Mouse (Mus musculus): ENCODE data around the gene Rps15a. TPM values are rescaled to one million over a fixed set of nuclear protein-coding genes. Genes with fewer than 3 reads are reported as not detected.

The Rps15a gene
- polyA plus RNA-seq, 2 experiments = 1,027 to 6,071 TPM

- no peak overlapping the region for H3K4me3 ChIP-seq (replicated peaks; ENCODE audit: low read length)
- H3K36me3 ChIP-seq (ENCODE audit: control insufficient read depth, insufficient read depth, low read length) = peaks cover 82% of the 10 kb centered on the region
- WGBS = 83% methylated on average over 3 of the region's 3 CpGs
- TF ChIP-seq POLR2A (IDR thresholded peaks at IDR 0.05; ENCODE audit: borderline replicate concordance, extremely low read depth, insufficient read depth, insufficient read length) = no peak
- H3K4me2 ChIP-seq (replicated peaks; ENCODE audit: low read depth, low read length, severe bottlenecking) = no peak overlapping the region
- H3K4me1 ChIP-seq (ENCODE audit: control insufficient read depth, insufficient read depth, low read length) = no peaks in the 10 kb centered on the region
- ATAC-seq (ENCODE audit: low FRiP score, low read depth) = no peak
- no peak overlapping the region for H3K9ac ChIP-seq (ENCODE audit: low read depth, low read length, severe bottlenecking)
- no peak for DNase-seq (ENCODE audit: low spot score)
- no peaks in the 10 kb centered on the region for H3K27me3 ChIP-seq (ENCODE audit: control insufficient read depth, insufficient read depth, low read length)
- no peak overlapping the region for H3K27ac ChIP-seq (replicated peaks; ENCODE audit: low read depth, low read length)
- no peaks in the 10 kb centered on the region for H3K9me3 ChIP-seq (ENCODE audit: control insufficient read depth, low read length)
Measured at GRCm38 (mm10) chr7:118143602-118144001, 27.6 kb upstream of the Rps15a start.

GRCm38 (mm10) chr7:118143123-118143522, 27.1 kb upstream of the Rps15a start:
- Histone ChIP-seq H3K27me3 (ENCODE audit: control insufficient read depth, insufficient read depth, low read length) (no peaks in the 10 kb centered on the region), H3K9me3 (ENCODE audit: control insufficient read depth, low read length) (no peaks in the 10 kb centered on the region), H3K4me2 (replicated peaks; ENCODE audit: low read depth, low read length, severe bottlenecking) (no peak overlapping the region), H3K4me1 (ENCODE audit: control insufficient read depth, insufficient read depth, low read length) (no peaks in the 10 kb centered on the region), H3K4me3 (replicated peaks; ENCODE audit: low read length) (no peak overlapping the region), H3K36me3 (ENCODE audit: control insufficient read depth, insufficient read depth, low read length) (peaks cover 78% of the 10 kb centered on the region), H3K27ac (replicated peaks; ENCODE audit: low read depth, low read length) (no peak overlapping the region), H3K9ac (ENCODE audit: low read depth, low read length, severe bottlenecking) (no peak overlapping the region)
- no peak for DNase-seq (ENCODE audit: low spot score)
- no peak for ATAC-seq (ENCODE audit: low FRiP score, low read depth)
- TF ChIP-seq POLR2A (IDR thresholded peaks at IDR 0.05; ENCODE audit: borderline replicate concordance, extremely low read depth, insufficient read depth, insufficient read length) = no peak
- 88% methylated on average over 4 of the region's 4 CpGs for WGBS

- H3K4me1 ChIP-seq (ENCODE audit: control insufficient read depth, insufficient read depth, low read length) = no peaks in the 10 kb centered on the region
- H3K9me3 ChIP-seq (ENCODE audit: control insufficient read depth, low read length) = no peaks in the 10 kb centered on the region
- no peak for ATAC-seq (ENCODE audit: low FRiP score, low read depth)
Measured at GRCm38 (mm10) chr7:118141271-118141670, 25.3 kb upstream of the Rps15a start.

DNA sequence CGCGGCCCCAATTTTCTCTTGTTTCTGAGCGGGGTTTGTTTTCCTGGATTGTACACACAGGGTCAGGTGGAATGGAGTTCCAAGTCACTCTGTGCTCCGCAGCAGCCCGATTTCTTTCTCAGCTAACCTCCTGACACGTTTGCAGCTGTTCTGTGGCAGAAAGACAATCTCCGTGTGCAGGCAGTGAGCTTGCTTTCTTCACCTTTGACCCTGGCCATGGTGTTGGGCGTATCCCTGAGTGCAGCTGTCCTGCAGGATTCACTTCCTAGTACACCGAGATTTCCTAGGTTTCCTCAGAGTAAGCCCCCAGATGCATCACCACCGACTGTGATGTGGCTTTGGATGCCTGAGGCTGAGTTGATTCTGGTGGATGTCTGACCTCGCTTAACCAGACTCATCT, 19.1 kb upstream of the Rps15a start:
- H3K4me2 ChIP-seq (replicated peaks; ENCODE audit: low read depth, low read length, severe bottlenecking) = no peak overlapping the region
- H3K27me3 ChIP-seq (ENCODE audit: control insufficient read depth, insufficient read depth, low read length) = no peaks in the 10 kb centered on the region
- peaks cover 50% of the 10 kb centered on the region for H3K36me3 ChIP-seq (ENCODE audit: control insufficient read depth, insufficient read depth, low read length)
- DNase-seq (ENCODE audit: low spot score) (no peak), ATAC-seq (ENCODE audit: low FRiP score, low read depth) (peak; percentile 50; the same call in 1 of the 2 replicates)
- no peaks in the 10 kb centered on the region for H3K9me3 ChIP-seq (ENCODE audit: control insufficient read depth, low read length)
- H3K27ac ChIP-seq (replicated peaks; ENCODE audit: low read depth, low read length) = no peak overlapping the region
- no peak overlapping the region for H3K4me3 ChIP-seq (replicated peaks; ENCODE audit: low read length)
- H3K4me1 ChIP-seq (ENCODE audit: control insufficient read depth, insufficient read depth, low read length) = peaks cover under 1% of the 10 kb centered on the region; the same call in 1 of the 2 replicates
- no peak overlapping the region for H3K9ac ChIP-seq (ENCODE audit: low read depth, low read length, severe bottlenecking)
- WGBS = 85% methylated on average over 11 of the region's 11 CpGs
- no peak for TF ChIP-seq POLR2A (IDR thresholded peaks at IDR 0.05; ENCODE audit: borderline replicate concordance, extremely low read depth, insufficient read depth, insufficient read length)

More at GRCm38 (mm10) chr7:118141271-118141670, 25.3 kb upstream of the Rps15a start:
- H3K4me2 ChIP-seq (replicated peaks; ENCODE audit: low read depth, low read length, severe bottlenecking) = no peak overlapping the region
- WGBS = 92% methylated on average over 7 of the region's 7 CpGs
- H3K36me3 ChIP-seq (ENCODE audit: control insufficient read depth, insufficient read depth, low read length) = peaks cover 86% of the 10 kb centered on the region
- DNase-seq (ENCODE audit: low spot score) = no peak
- no peak overlapping the region for H3K4me3 ChIP-seq (replicated peaks; ENCODE audit: low read length)
- no peak overlapping the region for H3K9ac ChIP-seq (ENCODE audit: low read depth, low read length, severe bottlenecking)
- no peak overlapping the region for H3K27ac ChIP-seq (replicated peaks; ENCODE audit: low read depth, low read length)
- H3K27me3 ChIP-seq (ENCODE audit: control insufficient read depth, insufficient read depth, low read length) = no peaks in the 10 kb centered on the region
- TF ChIP-seq POLR2A (IDR thresholded peaks at IDR 0.05; ENCODE audit: borderline replicate concordance, extremely low read depth, insufficient read depth, insufficient read length) = no peak

DNA sequence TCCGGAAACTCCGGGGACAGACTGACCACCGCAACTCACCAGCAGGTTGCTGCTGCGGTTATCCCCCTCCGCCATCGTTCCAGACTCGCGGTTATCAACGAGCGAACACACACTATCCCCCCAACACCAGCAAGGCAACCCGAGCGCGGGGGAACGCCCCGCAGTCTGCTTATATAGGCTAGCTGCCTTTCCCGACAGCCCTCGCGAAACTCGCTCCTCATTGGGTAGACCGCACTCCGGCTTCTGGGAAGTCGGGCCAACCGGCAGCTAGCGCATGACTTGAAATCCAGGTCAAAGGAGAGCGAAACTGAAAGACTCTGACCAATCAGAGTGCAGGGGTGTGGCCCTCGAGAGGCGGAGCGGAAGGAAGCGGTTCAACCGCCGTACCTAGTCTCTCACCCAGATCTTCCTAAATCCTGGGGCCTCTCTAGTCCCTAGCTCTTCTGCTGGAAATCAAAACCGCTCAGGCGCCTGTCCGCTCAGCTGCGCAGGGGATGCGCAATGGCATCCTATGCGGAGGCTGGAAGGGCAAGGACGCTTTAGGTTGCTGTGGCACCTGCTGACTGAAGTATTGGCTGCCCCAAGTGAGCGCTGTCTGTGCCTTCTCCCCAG, 13.5 kb upstream of the Rps15a start, which contains the start of gene Arl6ip1:
Gene Arl6ip1, minus strand, starts transcription at position 233 of the 612 bp plus-strand sequence.
- Histone ChIP-seq H3K4me3 (replicated peaks; ENCODE audit: low read length) (peak within 1 kb of the TSS; percentile 74), H3K27ac (replicated peaks; ENCODE audit: low read depth, low read length) (peak within 1 kb of the TSS; percentile 85), H3K36me3 (ENCODE audit: control insufficient read depth, insufficient read depth, low read length) (peaks cover 20% of the 10 kb centered on the region), H3K9ac (ENCODE audit: low read depth, low read length, severe bottlenecking) (peak within 1 kb of the TSS; percentile 85), H3K27me3 (ENCODE audit: control insufficient read depth, insufficient read depth, low read length) (no peaks in the 10 kb centered on the region), H3K9me3 (ENCODE audit: control insufficient read depth, low read length) (no peaks in the 10 kb centered on the region), H3K4me2 (replicated peaks; ENCODE audit: low read depth, low read length, severe bottlenecking) (peak within 1 kb of the TSS; percentile 77), H3K4me1 (ENCODE audit: control insufficient read depth, insufficient read depth, low read length) (peaks cover 21% of the 10 kb centered on the region)
- ATAC-seq (ENCODE audit: low FRiP score, low read depth) (peak; percentile 98), DNase-seq (ENCODE audit: low spot score) (peak; percentile 97)
- WGBS = 1% methylated on average over 37 of the region's 39 CpGs
- peak; percentile 99; the same call in 1 of the 2 replicates for TF ChIP-seq POLR2A (IDR thresholded peaks at IDR 0.05; ENCODE audit: borderline replicate concordance, extremely low read depth, insufficient read depth, insufficient read length)
